Mouse (Mus musculus): ENCODE results near the gene Cd5.

The Cd5 gene

GRCm38 (mm10) chr19:10738811-10739210 lies at the start of gene Cd5:
Gene Cd5 (minus strand): TSS chr19:10739002.
- no peak for DNase-seq

- DNase-seq: peak; percentile 26
These were observed 49.4 kb upstream of the Cd5 start for GRCm38 (mm10) chr19:10788242-10788641.

- DNase-seq: peak; percentile 38
These were observed 48.6 kb upstream of the Cd5 start for GRCm38 (mm10) chr19:10787406-10787805.

- DNase-seq: no peak
These were observed 48.0 kb upstream of the Cd5 start for GRCm38 (mm10) chr19:10786753-10787152.

GRCm38 (mm10) chr19:10784796-10785459 lies 46.1 kb upstream of the Cd5 start:
- peak; percentile 76 for DNase-seq

- DNase-seq: no peak
These were observed 45.3 kb upstream of the Cd5 start for GRCm38 (mm10) chr19:10784061-10784460.

GRCm38 (mm10) chr19:10783168-10783567 lies 44.4 kb upstream of the Cd5 start:
- peak; percentile 30 for DNase-seq

- DNase-seq: no peak
These were observed 42.8 kb upstream of the Cd5 start for GRCm38 (mm10) chr19:10781641-10782040.

- no peak for DNase-seq
These were observed 38.1 kb upstream of the Cd5 start for GRCm38 (mm10) chr19:10776906-10777305.

GRCm38 (mm10) chr19:10774141-10774540 lies 35.3 kb upstream of the Cd5 start:
- no peak for DNase-seq

GRCm38 (mm10) chr19:10773384-10773783 lies 34.6 kb upstream of the Cd5 start:
- no peak for DNase-seq

GRCm38 (mm10) chr19:10772866-10773265 lies 34.1 kb upstream of the Cd5 start:
- no peak for DNase-seq

- DNase-seq: no peak
These were observed 33.2 kb upstream of the Cd5 start for GRCm38 (mm10) chr19:10771995-10772394.

GRCm38 (mm10) chr19:10769429-10770195 lies 30.8 kb upstream of the Cd5 start:
- no peak for DNase-seq

- DNase-seq: no peak
These were observed 30.1 kb upstream of the Cd5 start for GRCm38 (mm10) chr19:10768694-10769428.

GRCm38 (mm10) chr19:10767631-10768030 lies 28.8 kb upstream of the Cd5 start:
- peak; percentile 91 for DNase-seq

GRCm38 (mm10) chr19:10763381-10764031 lies 24.7 kb upstream of the Cd5 start:
- DNase-seq: peak; percentile 52

GRCm38 (mm10) chr19:10762468-10762867 lies 23.7 kb upstream of the Cd5 start:
- peak; percentile 51 for DNase-seq

GRCm38 (mm10) chr19:10761794-10762415 lies 23.1 kb upstream of the Cd5 start:
- DNase-seq: peak; percentile 52

GRCm38 (mm10) chr19:10759983-10760831 lies 21.4 kb upstream of the Cd5 start:
- peak; percentile 85 for DNase-seq

GRCm38 (mm10) chr19:10759525-10759924 lies 20.7 kb upstream of the Cd5 start:
- DNase-seq: no peak

- DNase-seq: no peak
These were observed 19.9 kb upstream of the Cd5 start for GRCm38 (mm10) chr19:10758708-10759107.
